Mouse (Mus musculus) olfactory bulb, adult 2 months (tissue): ENCODE measurements around the gene Hipk1.
"Not testable (repeated sequence)": the region's sequence is repeated elsewhere in the genome, so short reads cannot be mapped to it uniquely, and the experiment has no call there.

ENCODE experiments used
- CTCF ChIP-seq: fragments of 200-500 bp; IDR thresholded peaks from 2 replicates; pipeline ENCODE4 v1.5.1; 2012; ENCODE audit warnings: low read depth, mild to moderate bottlenecking, low read length, moderate library complexity; ENCODE audit not compliant: insufficient read depth
- POLR2A ChIP-seq: fragments of 200-500 bp; IDR thresholded peaks from 2 replicates; pipeline ENCODE4 v1.6.1; 2012; ENCODE audit warnings: mild to moderate bottlenecking, low read depth, low read length, moderate library complexity; ENCODE audit not compliant: insufficient read depth

- not testable (repeated sequence) for TF ChIP-seq POLR2A, CTCF
These were observed 39.3 kb upstream of the Hipk1 start for GRCm38 (mm10) chr3:103830681-103831080.
